In genomic region chr4:152435255-152435654, GRCm38 (mm10) we compare ENCODE assay signal across 8 mouse cellular contexts. TPM values are rescaled to one million over a fixed set of nuclear protein-coding genes. Genes with fewer than 3 reads are reported as not detected.
DNase-seq lines count a peak whose midpoint lies in the region; ATAC-seq and TF ChIP-seq lines count a peak whose summit lies in the region.

No protein-coding gene starts in this region.

- H3K9me3 ChIP-seq in heart, embryonic 14.5 days (ENCODE audit: control insufficient read depth, low read length), result no peaks in the 10 kb centered on the region
- H3K9me3 ChIP-seq in neural tube, embryonic 15.5 days (replicated peaks), result no peaks in the 10 kb centered on the region

- H3K36me3 ChIP-seq in heart, embryonic 14.5 days (ENCODE audit: control insufficient read depth, insufficient read depth, low read length), result no peaks in the 10 kb centered on the region
- H3K36me3 ChIP-seq in neural tube, embryonic 15.5 days, result no peaks in the 10 kb centered on the region

- H3K27me3 ChIP-seq in heart, embryonic 14.5 days (ENCODE audit: control insufficient read depth, insufficient read depth, low read length), result peaks cover 11% of the 10 kb centered on the region
- no peaks in the 10 kb centered on the region; the same call in 1 of the 2 replicates for H3K27me3 ChIP-seq in neural tube, embryonic 15.5 days (replicated peaks)

- peak overlapping the region; percentile 56 for H3K4me2 ChIP-seq in heart, embryonic 14.5 days (ENCODE audit: low read length)
- H3K4me2 ChIP-seq in neural tube, embryonic 15.5 days, result peak overlapping the region; percentile 59

- H3K4me3 ChIP-seq in heart, embryonic 14.5 days (ENCODE audit: control insufficient read depth in 1 of 2, insufficient read depth in 1 of 2, low read depth in 1 of 2, low read length in 2 of 2), result no peak overlapping the region
- peak overlapping the region; percentile 29 for H3K4me3 ChIP-seq in neural tube, embryonic 15.5 days (replicated peaks)

- peak; percentile 98 for TF ChIP-seq CTCF in brain, embryonic 14.5 days (IDR thresholded peaks at IDR 0.05; ENCODE audit: borderline replicate concordance, extremely low read depth, insufficient read depth, insufficient read length)

- peaks cover 0 to 3% of the 10 kb centered on the region in 2 experiments; a peak in 1 of 4 replicates for H3K4me1 ChIP-seq in heart, embryonic 14.5 days (ENCODE audit: control insufficient read depth in 2 of 2, insufficient read depth in 2 of 2, low read length in 2 of 2)
- H3K4me1 ChIP-seq in neural tube, embryonic 15.5 days, result peaks cover 9% of the 10 kb centered on the region

- H3K9ac ChIP-seq in heart, embryonic 14.5 days (ENCODE audit: low read length), result no peak overlapping the region
- H3K9ac ChIP-seq in neural tube, embryonic 15.5 days (replicated peaks), result peak overlapping the region; percentile 40

- 11% methylated on average over 10 of the region's 10 CpGs for WGBS in heart, embryonic 14.5 days
- 11% methylated on average over 10 of the region's 10 CpGs for WGBS in neural tube, embryonic 15.5 days

- no peak for TF ChIP-seq POLR2A in brain, embryonic 14.5 days (IDR thresholded peaks at IDR 0.05; ENCODE audit: borderline replicate concordance, extremely low read depth, insufficient read depth, insufficient read length, poor library complexity, severe bottlenecking)

- H3K27ac ChIP-seq in heart, embryonic 14.5 days (replicated peaks in 1 of 2; ENCODE audit: control insufficient read depth in 1 of 2, insufficient read depth in 1 of 2, low read depth in 2 of 2, low read length in 2 of 2), result no peak overlapping the region
- peak overlapping the region; percentile 37; the same call in 1 of the 2 replicates for H3K27ac ChIP-seq in neural tube, embryonic 15.5 days (replicated peaks)

- peak; percentile 85 for DNase-seq in brain, embryonic 14.5 days (ENCODE audit: low read depth)
- DNase-seq in kidney, postnatal 10 days, result peak; percentile 89
- DNase-seq in lung, adult 18-20 months, result peak; percentile 28 to 46
- peak; percentile 68 for DNase-seq in thymus, postnatal 14 days

- ATAC-seq in CD4-positive, CD25-positive, alpha-beta regulatory T cell, adult 4 months, result peak; percentile 62
- peak; percentile 61; the same call in 1 of the 2 replicates for ATAC-seq in erythroblast, adult 5-6 weeks (replicated peaks; ENCODE audit: low FRiP score, poor library complexity, severe bottlenecking)
- no peak for ATAC-seq in heart, embryonic 14.5 days (ENCODE audit: insufficient number of reproducible peaks, insufficient read depth, low FRiP score, low read depth)
- peak; percentile 81; the same call in 1 of the 2 replicates for ATAC-seq in neural tube, embryonic 15.5 days (ENCODE audit: low FRiP score)

RNA-seq across cellular contexts. Expression of gene Nphp4, which starts 41.3 kb away (rescaled TPM):
- under 1 TPM in 1 of 2 experiments, not detected in 1; 0.30 TPM for polyA plus RNA-seq in CD4-positive, CD25-positive, alpha-beta regulatory T cell, adult 4 months (2017; shearing (Covaris generic))
- polyA plus RNA-seq in brain, embryonic 14.5 days (2012; rRNA removed), result 7.9 and 10.0 TPM in 2 replicates
- total RNA-seq in erythroblast, adult 5-6 weeks (2015; ENCODE audit: low replicate concordance), result not detected in 2 replicates
- 0.34 TPM in 1 of 2 replicates, not detected in the other for total RNA-seq in erythroblast, adult 5-6 weeks (2017; ENCODE audit: low replicate concordance)
- polyA plus RNA-seq in heart, embryonic 14.5 days (2014; fragmentation: Nextera tagmentation; extraction: Ambion mirVana), result 1.1 and 1.5 TPM in 2 replicates
- polyA plus RNA-seq in neural tube, embryonic 15.5 days (2015; fragmentation: Nextera tagmentation; extraction: Ambion mirVana), result 4.9 and 5.4 TPM in 2 replicates

RNA-seq across cellular contexts. Expression of gene Kcnab2, which starts 42.4 kb away (rescaled TPM):
- polyA plus RNA-seq in CD4-positive, CD25-positive, alpha-beta regulatory T cell, adult 4 months (2017; shearing (Covaris generic)), result 100 to 1,000 TPM in 1 of 2 experiments, 10 to 100 TPM in 1; 99.7 to 140 TPM
- polyA plus RNA-seq in brain, embryonic 14.5 days (2012; rRNA removed), result 8.5 and 15.5 TPM in 2 replicates
- total RNA-seq in erythroblast, adult 5-6 weeks (2015; ENCODE audit: low replicate concordance), result 9.2 and 13.6 TPM in 2 replicates
- 7.4 and 12.1 TPM in 2 replicates for total RNA-seq in erythroblast, adult 5-6 weeks (2017; ENCODE audit: low replicate concordance)
- 2.6 and 2.7 TPM in 2 replicates for polyA plus RNA-seq in heart, embryonic 14.5 days (2014; fragmentation: Nextera tagmentation; extraction: Ambion mirVana)
- polyA plus RNA-seq in neural tube, embryonic 15.5 days (2015; fragmentation: Nextera tagmentation; extraction: Ambion mirVana), result 37.1 and 50.5 TPM in 2 replicates

Comparison
In these comparisons a context has a peak if more than half of its experiments do, and no peak if none do; other contexts are left out.
1. DNase-seq: peak in every context shown above with its lines; median percentile 89 in kidney, postnatal 10 days; 85 in brain, embryonic 14.5 days; 68 in thymus, postnatal 14 days; 37 in lung, adult 18-20 months.